Mouse (Mus musculus) G1E (cell line): ENCODE results near the gene Col20a1. TPM values are rescaled to one million over a fixed set of nuclear protein-coding genes. Genes with fewer than 3 reads are reported as not detected.

Experiments
- ATAC-seq: 2 replicates; pipeline ENCODE4 v1.8.0; 2016; ENCODE audit warnings: mild to moderate bottlenecking; ENCODE audit not compliant: insufficient number of reproducible peaks, poor library complexity, low FRiP score, severe bottlenecking; ENCODE audit errors: extremely low read depth
- DNase-seq: peaks from one replicate; pipeline ENCODE4 v3.0.0; 2012; ENCODE audit warnings: low spot score
- H3K27me3 ChIP-seq: 2 replicates; pipeline ENCODE4 v1.6.1; 2012; ENCODE audit warnings: mild to moderate bottlenecking, low read length, inconsistent platforms; ENCODE audit not compliant: insufficient read depth
- H3K36me3 ChIP-seq: replicated peaks from 2 replicates; pipeline ENCODE3; 2012; ENCODE audit warnings: mild to moderate bottlenecking, inconsistent platforms
- H3K4me1 ChIP-seq: 2 replicates; pipeline ENCODE4 v1.6.1; 2012; ENCODE audit warnings: low read depth, low read length, inconsistent platforms, mixed read lengths; ENCODE audit not compliant: insufficient read depth
- H3K4me3 ChIP-seq: 2 replicates; pipeline ENCODE4 v1.5.1; 2012; ENCODE audit warnings: low read depth, mild to moderate bottlenecking, inconsistent platforms, low read length, moderate library complexity, mixed read lengths
- H3K9me3 ChIP-seq: replicated peaks from 2 replicates; pipeline ENCODE4 v1.6.1; 2012; ENCODE audit warnings: inconsistent platforms
- CTCF ChIP-seq: IDR thresholded peaks from 2 replicates; pipeline ENCODE4 v1.5.1; 2012; ENCODE audit warnings: low read depth, low read length, inconsistent platforms, mixed read lengths
- GATA1 ChIP-seq: IDR thresholded peaks from 2 replicates; pipeline ENCODE4 v1.6.1; 2012; ENCODE audit warnings: borderline replicate concordance, low read length, inconsistent platforms, mixed read lengths
- GATA2 ChIP-seq: IDR thresholded peaks from 2 replicates; pipeline ENCODE4 v1.6.1; 2012; ENCODE audit warnings: low read depth, low read length, inconsistent platforms, borderline replicate concordance
- POLR2AphosphoS5 ChIP-seq: IDR thresholded peaks from 2 replicates; pipeline ENCODE4 v1.6.1; 2012; ENCODE audit warnings: low read depth, low read length, inconsistent platforms; ENCODE audit not compliant: insufficient replicate concordance
- TAL1 ChIP-seq: conservative IDR thresholded peaks from 2 replicates; pipeline ENCODE4 v1.6.1; 2012; ENCODE audit warnings: low read depth, low read length, inconsistent platforms, mixed read lengths
- polyA plus RNA-seq: library from polyadenylated mRNA; stranded (reverse); fragments of >175 nt; gene quantifications from 2 replicates; pipeline ENCODE4 v1.2.3, GENCODE M21; 2012
- total RNA-seq, 2 experiments: library from RNA; stranded (forward) in 1 of 2; stranded (reverse) in 1 of 2; fragments of 200-1000 nt in 1 of 2; fragments of >200 nt in 1 of 2; fragmentation: Nextera tagmentation in 1 of 2; gene quantifications; 2 replicates each; pipeline ENCODE4 v1.2.3; 2014 to 2017

The Col20a1 gene
- total and polyA plus RNA-seq, 3 experiments = 0.38 to 4.9 (median 0.57) TPM

DNA sequence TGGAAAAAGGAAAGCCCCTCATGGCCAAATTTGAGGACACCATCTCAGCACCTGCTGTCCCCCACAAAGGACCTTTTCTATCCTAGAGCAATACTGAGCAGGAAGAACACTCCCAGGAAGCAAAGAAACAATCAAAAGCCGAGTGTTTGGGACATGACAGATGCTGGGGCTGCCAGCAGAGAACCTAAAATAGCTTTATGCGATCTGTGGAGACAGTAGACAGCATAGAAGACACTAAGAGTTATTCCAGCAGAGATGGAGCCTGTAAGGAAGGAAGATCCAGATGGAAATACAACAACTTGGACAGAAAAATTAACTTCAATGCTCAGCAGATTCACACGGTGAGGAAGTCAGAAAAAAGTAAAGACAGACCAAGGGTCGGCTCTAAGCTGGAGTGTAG lies 79.5 kb downstream of the Col20a1 start:
- ATAC-seq (no peak), DNase-seq (no peak)
- Histone ChIP-seq H3K4me1 (no peaks in the 10 kb centered on the region), H3K36me3 (no peaks in the 10 kb centered on the region), H3K9me3 (no peaks in the 10 kb centered on the region), H3K27me3 (peaks cover 5% of the 10 kb centered on the region; the same call in 1 of the 2 replicates), H3K4me3 (no peak overlapping the region)
- TF ChIP-seq POLR2AphosphoS5 = no peak
- no peak for TF ChIP-seq TAL1
- TF ChIP-seq GATA2 = no peak
- TF ChIP-seq GATA1 = no peak
- TF ChIP-seq CTCF = no peak

Other genes starting within 250 kb of the Col20a1 start
- not detected in 2 replicates for gene Bhlhe23, start 209.6 kb upstream of the Col20a1 start, total RNA-seq (2014; fragmentation: Nextera tagmentation)
- gene Bhlhe23, start 209.6 kb upstream of the Col20a1 start, total RNA-seq (2017) = 0.11 TPM in 1 of 2 replicates, not detected in the other
- gene Bhlhe23, start 209.6 kb upstream of the Col20a1 start, polyA plus RNA-seq = not detected in 2 replicates
- 90.2 and 96.6 TPM in 2 replicates for gene Ythdf1, start 65.6 kb upstream of the Col20a1 start, total RNA-seq (2014; fragmentation: Nextera tagmentation)
- gene Ythdf1, start 65.6 kb upstream of the Col20a1 start, total RNA-seq (2017) = 24.6 and 26.3 TPM in 2 replicates
- 72.5 and 87.0 TPM in 2 replicates for gene Ythdf1, start 65.6 kb upstream of the Col20a1 start, polyA plus RNA-seq
- not detected in 2 replicates for gene Birc7, start 57.5 kb upstream of the Col20a1 start, total RNA-seq (2014; fragmentation: Nextera tagmentation)
- not detected in 2 replicates for gene Birc7, start 57.5 kb upstream of the Col20a1 start, total RNA-seq (2017)
- gene Birc7, start 57.5 kb upstream of the Col20a1 start, polyA plus RNA-seq = not detected in 2 replicates
- gene Nkain4, start 31.8 kb upstream of the Col20a1 start, total RNA-seq (2014; fragmentation: Nextera tagmentation) = not detected in 2 replicates
- gene Nkain4, start 31.8 kb upstream of the Col20a1 start, total RNA-seq (2017) = not detected in 2 replicates
- gene Nkain4, start 31.8 kb upstream of the Col20a1 start, polyA plus RNA-seq = not detected in 2 replicates
- 29.7 and 56.1 TPM in 2 replicates for gene Arfgap1, start 19.3 kb upstream of the Col20a1 start, total RNA-seq (2014; fragmentation: Nextera tagmentation)
- gene Arfgap1, start 19.3 kb upstream of the Col20a1 start, total RNA-seq (2017) = 40.6 and 41.4 TPM in 2 replicates
- gene Arfgap1, start 19.3 kb upstream of the Col20a1 start, polyA plus RNA-seq = 27.8 and 39.9 TPM in 2 replicates
- not detected in 2 replicates for gene Chrna4, start 57.0 kb downstream of the Col20a1 start, total RNA-seq (2014; fragmentation: Nextera tagmentation)
- 0.05 and 0.41 TPM in 2 replicates for gene Chrna4, start 57.0 kb downstream of the Col20a1 start, total RNA-seq (2017)
- not detected in 2 replicates for gene Chrna4, start 57.0 kb downstream of the Col20a1 start, polyA plus RNA-seq
- gene Kcnq2, start 148.8 kb downstream of the Col20a1 start, total RNA-seq (2014; fragmentation: Nextera tagmentation) = 1.6 TPM in 1 of 2 replicates, not detected in the other
- gene Kcnq2, start 148.8 kb downstream of the Col20a1 start, total RNA-seq (2017) = 0.23 and 0.44 TPM in 2 replicates
- gene Kcnq2, start 148.8 kb downstream of the Col20a1 start, polyA plus RNA-seq = not detected in 2 replicates
- not detected in 2 replicates for gene Eef1a2, start 170.5 kb downstream of the Col20a1 start, total RNA-seq (2014; fragmentation: Nextera tagmentation)
- gene Eef1a2, start 170.5 kb downstream of the Col20a1 start, total RNA-seq (2017) = 0.05 TPM in 1 of 2 replicates, not detected in the other
- not detected in 2 replicates for gene Eef1a2, start 170.5 kb downstream of the Col20a1 start, polyA plus RNA-seq
- gene Ppdpf, start 200.7 kb downstream of the Col20a1 start, total RNA-seq (2014; fragmentation: Nextera tagmentation) = 148 and 153 TPM in 2 replicates
- gene Ppdpf, start 200.7 kb downstream of the Col20a1 start, total RNA-seq (2017) = 58.4 and 74.0 TPM in 2 replicates
- 143 and 210 TPM in 2 replicates for gene Ppdpf, start 200.7 kb downstream of the Col20a1 start, polyA plus RNA-seq
- not detected in 2 replicates for gene Ptk6, start 216.3 kb downstream of the Col20a1 start, total RNA-seq (2014; fragmentation: Nextera tagmentation)
- 0.22 TPM in 1 of 2 replicates, not detected in the other for gene Ptk6, start 216.3 kb downstream of the Col20a1 start, total RNA-seq (2017)
- not detected in 2 replicates for gene Ptk6, start 216.3 kb downstream of the Col20a1 start, polyA plus RNA-seq
- 0.30 TPM in 1 of 2 replicates, not detected in the other for gene Srms, start 226.7 kb downstream of the Col20a1 start, total RNA-seq (2014; fragmentation: Nextera tagmentation)
- 0.06 TPM in 1 of 2 replicates, not detected in the other for gene Srms, start 226.7 kb downstream of the Col20a1 start, total RNA-seq (2017)
- gene Srms, start 226.7 kb downstream of the Col20a1 start, polyA plus RNA-seq = not detected in 2 replicates
- not detected in 2 replicates for gene Fndc11, start 233.5 kb downstream of the Col20a1 start, total RNA-seq (2014; fragmentation: Nextera tagmentation)
- gene Fndc11, start 233.5 kb downstream of the Col20a1 start, total RNA-seq (2017) = 0.23 TPM in 1 of 2 replicates, not detected in the other
- not detected in 2 replicates for gene Fndc11, start 233.5 kb downstream of the Col20a1 start, polyA plus RNA-seq